Mouse (Mus musculus) spleen, adult 2 months (tissue): ENCODE measurements around the gene Srd5a1. TPM values are rescaled to one million over a fixed set of nuclear protein-coding genes. Genes with fewer than 3 reads are reported as not detected.
"Not testable (repeated sequence)": the region's sequence is repeated elsewhere in the genome, so short reads cannot be mapped to it uniquely, and the experiment has no call there.

Source experiments
- DNase-seq, 2 experiments: peaks; one replicate each; pipeline versions ENCODE4 v3.0.0 to v3.0.0-alpha.2; 2012 to 2021; ENCODE audit warnings: low spot score in 2 of 2, low read depth in 1 of 2
- H3K27ac ChIP-seq: fragments of 200-500 bp; 2 replicates; pipeline ENCODE4 v1.5.1; 2012; ENCODE audit warnings: low read length, inconsistent platforms; ENCODE audit not compliant: insufficient read depth
- H3K27me3 ChIP-seq: fragments of 200-500 bp; 2 replicates; pipeline ENCODE4 v1.6.1; 2012; ENCODE audit warnings: mild to moderate bottlenecking, moderate library complexity, low read length, inconsistent platforms; ENCODE audit not compliant: control insufficient read depth, insufficient read depth
- H3K36me3 ChIP-seq: fragments of 200-500 bp; 2 replicates; pipeline ENCODE4 v1.6.1; 2012; ENCODE audit warnings: mild to moderate bottlenecking, low read length, inconsistent platforms; ENCODE audit not compliant: control insufficient read depth, insufficient read depth
- H3K4me1 ChIP-seq: fragments of 200-500 bp; 2 replicates; pipeline ENCODE4 v1.6.1; 2011; ENCODE audit warnings: inconsistent platforms; ENCODE audit not compliant: control insufficient read depth, insufficient read depth, insufficient read length
- H3K4me3 ChIP-seq: fragments of 200-500 bp; 2 replicates; pipeline ENCODE4 v1.5.1; 2011; ENCODE audit warnings: mild to moderate bottlenecking, inconsistent platforms; ENCODE audit not compliant: insufficient read depth, insufficient read length; ENCODE audit errors: extremely low read depth
- CTCF ChIP-seq: fragments of 200-500 bp; IDR thresholded peaks from 2 replicates; pipeline ENCODE4 v1.5.1; 2011; ENCODE audit warnings: mild to moderate bottlenecking, inconsistent platforms; ENCODE audit not compliant: insufficient read depth, insufficient read length, insufficient replicate concordance; ENCODE audit errors: extremely low read depth
- POLR2A ChIP-seq: fragments of 200-500 bp; IDR thresholded peaks from 2 replicates; pipeline ENCODE4 v1.6.1; 2011; ENCODE audit warnings: low read depth, low read length, inconsistent platforms
- WGBS: fragments of 180-500 bp; shearing (Covaris S2); methylation state at CpG from one replicate; pipeline ENCODE4 v1.1.7; 2018; 5-methylcytosine and 5-hydroxymethylcytosine counted together
- polyA plus RNA-seq: library from polyadenylated mRNA; depleted of rRNA; stranded (reverse); fragments of >200 nt; gene quantifications from 2 replicates; pipeline ENCODE4 v1.2.3, GENCODE M21; 2012

The Srd5a1 gene
- polyA plus RNA-seq, 1 experiment: 0.82 TPM

GRCm38 (mm10) chr13:69582411-69582810 is 28.8 kb downstream of the Srd5a1 start:
- 93% methylated on average over 6 of the region's 6 CpGs for WGBS
- no peak for TF ChIP-seq CTCF
- TF ChIP-seq POLR2A: no peak

GRCm38 (mm10) chr13:69577181-69577834 is 33.9 kb downstream of the Srd5a1 start:
- Histone ChIP-seq H3K27me3 (no peaks in the 10 kb centered on the region), H3K4me1 (no peaks in the 10 kb centered on the region), H3K4me3 (no peak overlapping the region), H3K36me3 (no peaks in the 10 kb centered on the region), H3K27ac (no peak overlapping the region)
- 92% methylated on average over 16 of the region's 16 CpGs for WGBS
- TF ChIP-seq CTCF: no peak
- no peak for TF ChIP-seq POLR2A
- no peak for DNase-seq

More at GRCm38 (mm10) chr13:69582411-69582810, 28.8 kb downstream of the Srd5a1 start:
- Histone ChIP-seq H3K27me3 (no peaks in the 10 kb centered on the region), H3K27ac (no peak overlapping the region), H3K36me3 (no peaks in the 10 kb centered on the region), H3K4me1 (no peaks in the 10 kb centered on the region), H3K4me3 (no peak overlapping the region)
- DNase-seq: no peak

GRCm38 (mm10) chr13:69576676-69577075 is 34.6 kb downstream of the Srd5a1 start:
- H3K4me3 ChIP-seq: no peak overlapping the region
- DNase-seq: no peak
- no peaks in the 10 kb centered on the region for H3K36me3 ChIP-seq
- WGBS: 82% methylated on average over 11 of the region's 11 CpGs
- H3K27ac ChIP-seq: no peak overlapping the region
- H3K4me1 ChIP-seq: no peaks in the 10 kb centered on the region
- no peaks in the 10 kb centered on the region for H3K27me3 ChIP-seq
- TF ChIP-seq POLR2A (no peak), CTCF (no peak)

GRCm38 (mm10) chr13:69572594-69572993 is 38.6 kb downstream of the Srd5a1 start:
- Histone ChIP-seq H3K27me3 (no peaks in the 10 kb centered on the region), H3K27ac (no peak overlapping the region)

GRCm38 (mm10) chr13:69569201-69569600 is 42.0 kb downstream of the Srd5a1 start:
- no peaks in the 10 kb centered on the region for H3K4me1 ChIP-seq
- no peak overlapping the region for H3K4me3 ChIP-seq
- TF ChIP-seq CTCF: no peak
- no peak for TF ChIP-seq POLR2A
- 84% methylated on average over 9 of the region's 9 CpGs for WGBS
- no peak overlapping the region for H3K27ac ChIP-seq
- H3K27me3 ChIP-seq: no peaks in the 10 kb centered on the region
- no peaks in the 10 kb centered on the region for H3K36me3 ChIP-seq
- no peak for DNase-seq

More at GRCm38 (mm10) chr13:69572594-69572993, 38.6 kb downstream of the Srd5a1 start:
- TF ChIP-seq CTCF (no peak), POLR2A (no peak)
- DNase-seq: no peak
- Histone ChIP-seq H3K4me1 (no peaks in the 10 kb centered on the region), H3K36me3 (no peaks in the 10 kb centered on the region), H3K4me3 (no peak overlapping the region)
- WGBS: 88% methylated on average over 3 of the region's 3 CpGs

- DNase-seq, H3K36me3 ChIP-seq, H3K4me3 ChIP-seq, H3K4me1 ChIP-seq, H3K27ac ChIP-seq, H3K27me3 ChIP-seq: not testable (repeated sequence)
- 99% methylated on average over 4 of the region's 4 CpGs for WGBS
Observed at GRCm38 (mm10) chr13:69565401-69565800, 45.8 kb downstream of the Srd5a1 start.

GRCm38 (mm10) chr13:69564573-69564972 is 46.7 kb downstream of the Srd5a1 start:
- Histone ChIP-seq H3K27me3 (no peaks in the 10 kb centered on the region), H3K4me3 (no peak overlapping the region), H3K27ac (no peak overlapping the region), H3K4me1 (no peaks in the 10 kb centered on the region), H3K36me3 (no peaks in the 10 kb centered on the region)
- TF ChIP-seq CTCF (no peak), POLR2A (no peak)
- no peak for DNase-seq

- WGBS: 77% methylated on average over 3 of the region's 3 CpGs
- H3K36me3 ChIP-seq: no peaks in the 10 kb centered on the region
- H3K4me3 ChIP-seq: no peak overlapping the region
- no peak overlapping the region for H3K27ac ChIP-seq
- H3K4me1 ChIP-seq: no peaks in the 10 kb centered on the region
- TF ChIP-seq POLR2A (no peak), CTCF (no peak)
- DNase-seq: no peak
- H3K27me3 ChIP-seq: no peaks in the 10 kb centered on the region
Observed at GRCm38 (mm10) chr13:69563905-69564304, 47.3 kb downstream of the Srd5a1 start.
